Mouse (Mus musculus): ENCODE data around the gene Vgll4. TPM values are rescaled to one million over a fixed set of nuclear protein-coding genes. Genes with fewer than 3 reads are reported as not detected.

The Vgll4 gene
- polyA plus RNA-seq, 1 experiment from 2014 or later = 54.8 TPM

DNA sequence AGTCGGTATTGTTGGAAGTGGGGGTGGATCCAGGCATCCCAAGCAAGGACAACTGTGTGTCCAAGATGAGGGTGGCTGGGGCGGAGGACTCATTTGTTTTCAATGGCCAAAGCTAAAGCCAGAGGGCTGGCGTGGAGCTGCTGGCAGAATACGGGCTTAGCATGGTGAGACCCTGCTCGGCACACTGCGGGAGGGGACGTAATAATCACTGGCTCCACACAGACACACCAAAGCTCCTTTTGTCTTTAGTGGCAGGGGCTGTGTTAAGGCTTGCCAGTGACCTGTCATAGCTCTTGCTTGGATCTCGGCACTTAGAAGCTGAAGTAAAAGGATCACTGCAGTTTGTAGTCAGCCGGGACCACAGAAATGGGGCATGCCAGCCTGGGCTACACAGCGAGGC, 69.6 kb downstream of the Vgll4 start:
- Histone ChIP-seq H3K36me3 (ENCODE audit: control insufficient read depth, insufficient read depth, low read length) (no peaks in the 10 kb centered on the region), H3K9me3 (ENCODE audit: control insufficient read depth, low read length) (no peaks in the 10 kb centered on the region; the same call in 1 of the 2 replicates), H3K4me2 (peak overlapping the region; percentile 21; the same call in 1 of the 2 replicates), H3K27me3 (ENCODE audit: control insufficient read depth, insufficient read depth, low read length) (no peaks in the 10 kb centered on the region), H3K4me3 (ENCODE audit: low read depth, low read length) (no peak overlapping the region), H3K9ac (ENCODE audit: low read length) (no peak overlapping the region), H3K27ac (ENCODE audit: low read depth, low read length) (peak overlapping the region; percentile 12; the same call in 1 of the 2 replicates), H3K4me1 (ENCODE audit: control insufficient read depth, insufficient read depth, low read length) (peaks cover 44% of the 10 kb centered on the region)
- WGBS = 24% methylated on average over 10 of the region's 10 CpGs
- ATAC-seq (ENCODE audit: low FRiP score) = no peak
- DNase-seq (ENCODE audit: low spot score, missing footprints) = peak; percentile 84

DNA sequence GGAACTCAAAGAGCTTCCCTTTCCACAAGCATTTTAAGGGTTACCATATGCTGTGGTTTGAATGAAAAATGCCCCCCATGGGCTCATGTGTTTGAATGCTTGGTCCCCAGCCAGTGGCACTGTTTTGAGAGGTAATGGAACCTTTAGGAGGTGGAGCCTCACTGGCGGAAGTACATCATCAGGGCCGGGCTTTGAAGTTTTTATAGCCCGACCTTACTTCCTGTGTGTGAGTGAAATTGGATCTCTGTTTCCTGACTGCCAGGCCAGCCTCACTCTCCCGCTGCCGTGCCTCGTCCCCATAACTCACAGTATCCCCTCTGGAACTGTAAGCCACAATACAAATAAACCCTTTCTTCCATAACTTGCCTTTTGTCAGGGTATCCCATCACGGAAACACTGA, 70.1 kb downstream of the Vgll4 start:
- Histone ChIP-seq H3K27me3 (ENCODE audit: control insufficient read depth, insufficient read depth, low read length) (no peaks in the 10 kb centered on the region), H3K4me3 (ENCODE audit: low read depth, low read length) (no peak overlapping the region), H3K9ac (ENCODE audit: low read length) (no peak overlapping the region), H3K36me3 (ENCODE audit: control insufficient read depth, insufficient read depth, low read length) (no peaks in the 10 kb centered on the region), H3K9me3 (ENCODE audit: control insufficient read depth, low read length) (no peaks in the 10 kb centered on the region; the same call in 1 of the 2 replicates), H3K4me2 (peak overlapping the region; percentile 5; the same call in 1 of the 2 replicates), H3K27ac (ENCODE audit: low read depth, low read length) (no peak overlapping the region), H3K4me1 (ENCODE audit: control insufficient read depth, insufficient read depth, low read length) (peaks cover 44% of the 10 kb centered on the region)
- WGBS = 47% methylated on average over 7 of the region's 7 CpGs
- DNase-seq (ENCODE audit: low spot score, missing footprints) (peak; percentile 82), ATAC-seq (ENCODE audit: low FRiP score) (no peak)

DNA sequence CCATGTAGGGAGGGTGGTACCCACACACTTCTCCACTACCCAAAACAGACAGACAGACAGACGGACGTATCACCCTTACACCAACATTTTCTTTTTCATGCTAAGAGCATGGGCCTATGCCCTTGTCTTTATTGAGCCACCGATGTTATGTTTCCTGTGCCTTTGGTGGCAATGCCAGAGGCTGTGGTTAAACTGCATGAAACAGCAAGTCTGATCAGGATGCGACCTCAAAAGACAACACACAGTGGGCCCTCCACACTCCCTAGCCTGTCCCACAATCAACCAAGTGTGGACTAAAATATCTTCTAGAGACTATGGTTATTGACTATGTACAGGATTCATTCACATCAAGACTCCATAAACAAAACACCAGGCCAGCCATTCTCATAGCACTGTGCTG, 70.8 kb downstream of the Vgll4 start:
- Histone ChIP-seq H3K27me3 (ENCODE audit: control insufficient read depth, insufficient read depth, low read length) (no peaks in the 10 kb centered on the region), H3K27ac (ENCODE audit: low read depth, low read length) (no peak overlapping the region), H3K9me3 (ENCODE audit: control insufficient read depth, low read length) (no peaks in the 10 kb centered on the region; the same call in 1 of the 2 replicates), H3K4me2 (no peak overlapping the region), H3K4me1 (ENCODE audit: control insufficient read depth, insufficient read depth, low read length) (peaks cover 42% of the 10 kb centered on the region), H3K4me3 (ENCODE audit: low read depth, low read length) (no peak overlapping the region), H3K9ac (ENCODE audit: low read length) (no peak overlapping the region), H3K36me3 (ENCODE audit: control insufficient read depth, insufficient read depth, low read length) (no peaks in the 10 kb centered on the region)
- ATAC-seq (ENCODE audit: low FRiP score) (no peak), DNase-seq (ENCODE audit: low spot score, missing footprints) (no peak)
- WGBS = 91% methylated on average over 4 of the region's 4 CpGs

DNA sequence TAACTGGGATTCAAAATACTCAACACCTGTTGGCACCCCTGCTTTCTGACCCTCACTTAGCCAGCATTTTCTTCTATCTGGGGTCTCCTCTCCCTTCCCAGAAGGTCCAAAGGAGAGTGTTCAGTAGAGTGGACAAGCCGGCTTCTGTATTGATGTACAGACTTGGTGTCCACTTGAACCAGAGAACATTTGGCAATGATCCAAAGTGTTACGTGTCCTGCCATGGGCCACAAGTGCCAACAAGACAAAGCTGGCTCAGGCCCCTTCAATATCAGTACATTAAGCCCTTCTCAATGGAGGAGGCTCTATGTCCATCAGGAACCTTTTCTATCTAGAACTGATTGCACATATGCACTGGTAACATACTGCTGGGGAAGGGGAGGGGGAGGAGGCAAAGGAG, 73.5 kb downstream of the Vgll4 start:
- H3K9ac ChIP-seq (ENCODE audit: low read length) = no peak overlapping the region
- no peak overlapping the region for H3K27ac ChIP-seq (ENCODE audit: low read depth, low read length)
- DNase-seq (ENCODE audit: low spot score, missing footprints) (no peak), ATAC-seq (ENCODE audit: low FRiP score) (no peak)
- H3K4me3 ChIP-seq (ENCODE audit: low read depth, low read length) = no peak overlapping the region
- no peaks in the 10 kb centered on the region; the same call in 1 of the 2 replicates for H3K9me3 ChIP-seq (ENCODE audit: control insufficient read depth, low read length)
- no peak overlapping the region for H3K4me2 ChIP-seq
- no peaks in the 10 kb centered on the region for H3K36me3 ChIP-seq (ENCODE audit: control insufficient read depth, insufficient read depth, low read length)
- H3K4me1 ChIP-seq (ENCODE audit: control insufficient read depth, insufficient read depth, low read length) = peaks cover 44% of the 10 kb centered on the region
- 98% methylated on average over 2 of the region's 2 CpGs for WGBS
- H3K27me3 ChIP-seq (ENCODE audit: control insufficient read depth, insufficient read depth, low read length) = no peaks in the 10 kb centered on the region

DNA sequence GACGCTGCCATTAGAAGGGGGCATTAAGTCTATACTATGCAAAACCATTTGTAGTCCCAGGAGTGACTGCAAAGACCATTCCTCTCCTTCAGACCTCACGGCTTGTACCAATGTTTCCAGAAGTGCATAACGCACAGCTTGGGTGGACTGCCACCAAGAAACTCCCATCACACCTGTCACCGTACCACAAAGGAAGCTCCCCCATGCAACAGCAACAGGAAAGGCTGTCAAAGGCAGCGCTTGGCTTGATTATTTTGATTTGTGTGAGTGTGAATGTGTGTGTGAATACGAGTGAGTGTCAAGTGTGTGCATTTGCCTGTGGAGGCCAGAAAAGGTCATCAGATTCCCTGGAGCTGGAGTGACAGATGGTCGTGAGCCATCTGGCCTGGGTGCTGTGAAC, 74.6 kb downstream of the Vgll4 start:
- Histone ChIP-seq H3K4me2 (no peak overlapping the region), H3K36me3 (ENCODE audit: control insufficient read depth, insufficient read depth, low read length) (no peaks in the 10 kb centered on the region), H3K27me3 (ENCODE audit: control insufficient read depth, insufficient read depth, low read length) (no peaks in the 10 kb centered on the region), H3K4me3 (ENCODE audit: low read depth, low read length) (no peak overlapping the region), H3K27ac (ENCODE audit: low read depth, low read length) (no peak overlapping the region), H3K9ac (ENCODE audit: low read length) (no peak overlapping the region), H3K4me1 (ENCODE audit: control insufficient read depth, insufficient read depth, low read length) (peaks cover 43% of the 10 kb centered on the region), H3K9me3 (ENCODE audit: control insufficient read depth, low read length) (no peaks in the 10 kb centered on the region; the same call in 1 of the 2 replicates)
- DNase-seq (ENCODE audit: low spot score, missing footprints) (no peak), ATAC-seq (ENCODE audit: low FRiP score) (no peak)
- 95% methylated on average over 7 of the region's 7 CpGs for WGBS

DNA sequence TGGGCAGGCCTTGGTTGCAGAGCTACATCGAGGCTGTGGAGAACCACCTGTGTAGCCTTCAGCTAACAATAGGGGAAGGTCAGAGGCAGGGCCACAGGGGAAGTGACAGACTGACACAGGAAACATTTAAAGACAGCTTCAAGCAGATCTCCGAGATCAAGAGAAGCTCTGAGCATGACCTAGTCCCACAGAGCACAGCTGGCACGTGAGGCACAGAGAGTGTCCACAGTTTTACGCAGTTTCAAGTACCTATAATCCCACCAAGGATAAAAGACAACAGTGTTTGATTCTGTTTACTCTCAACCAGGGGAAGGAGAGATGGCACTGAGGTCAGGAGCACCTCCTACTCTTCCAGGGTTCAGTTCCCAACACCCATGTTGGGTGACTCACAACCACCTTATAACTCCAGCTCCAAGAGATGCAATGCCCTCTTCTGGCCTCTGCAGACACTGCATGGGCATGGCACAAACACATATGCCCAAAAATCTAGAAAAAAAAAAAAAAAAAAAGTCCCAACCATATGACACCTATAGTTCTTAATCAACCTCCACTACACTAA, 75.2 kb downstream of the Vgll4 start:
- WGBS = 70% methylated on average over 4 of the region's 4 CpGs
- H3K4me2 ChIP-seq = no peak overlapping the region
- ATAC-seq (ENCODE audit: low FRiP score) (no peak), DNase-seq (ENCODE audit: low spot score, missing footprints) (no peak)
- no peak overlapping the region for H3K4me3 ChIP-seq (ENCODE audit: low read depth, low read length)
- no peak overlapping the region for H3K27ac ChIP-seq (ENCODE audit: low read depth, low read length)
- no peaks in the 10 kb centered on the region for H3K27me3 ChIP-seq (ENCODE audit: control insufficient read depth, insufficient read depth, low read length)
- H3K9me3 ChIP-seq (ENCODE audit: control insufficient read depth, low read length) = no peaks in the 10 kb centered on the region; the same call in 1 of the 2 replicates
- H3K9ac ChIP-seq (ENCODE audit: low read length) = no peak overlapping the region
- H3K4me1 ChIP-seq (ENCODE audit: control insufficient read depth, insufficient read depth, low read length) = peaks cover 42% of the 10 kb centered on the region
- H3K36me3 ChIP-seq (ENCODE audit: control insufficient read depth, insufficient read depth, low read length) = no peaks in the 10 kb centered on the region

DNA sequence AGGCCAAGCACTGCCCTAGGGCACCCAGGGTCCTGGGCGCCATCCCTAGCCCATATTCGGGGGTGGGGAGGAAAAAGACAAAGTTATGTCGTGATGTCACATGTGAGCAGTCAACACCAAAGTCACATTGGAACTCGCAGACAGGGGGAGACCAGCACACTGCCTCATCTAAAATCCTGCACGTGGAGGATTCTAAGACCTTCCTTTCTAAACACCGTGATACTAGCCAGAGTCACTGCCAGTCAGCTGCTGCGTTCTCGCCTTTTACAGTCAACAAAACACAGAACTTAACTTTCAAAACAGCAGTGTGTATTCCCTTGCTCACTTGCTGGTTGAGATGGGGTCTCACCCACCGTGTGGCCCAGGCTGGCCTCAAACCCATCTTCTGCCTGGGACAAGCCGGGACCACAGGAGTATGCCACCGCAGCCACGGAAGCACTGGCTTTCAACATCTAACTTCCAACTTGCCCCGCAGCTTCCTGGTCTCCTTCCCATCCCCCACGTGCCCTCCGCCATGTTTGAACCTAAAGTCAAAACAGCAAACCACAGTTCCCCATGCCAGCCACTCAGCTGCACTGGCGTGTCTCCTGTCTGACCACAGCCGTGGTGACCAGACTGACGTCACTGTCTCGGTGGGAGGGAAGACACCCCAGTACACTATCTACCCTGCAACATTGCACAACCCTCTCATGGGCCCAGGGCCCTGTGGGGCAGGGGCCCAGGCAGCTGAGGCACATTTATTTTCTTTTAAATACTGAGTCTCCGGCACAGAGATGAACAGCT, 76.2 kb downstream of the Vgll4 start:
- Histone ChIP-seq H3K4me3 (ENCODE audit: low read depth, low read length) (no peak overlapping the region), H3K9ac (ENCODE audit: low read length) (no peak overlapping the region), H3K27me3 (ENCODE audit: control insufficient read depth, insufficient read depth, low read length) (no peaks in the 10 kb centered on the region), H3K4me1 (ENCODE audit: control insufficient read depth, insufficient read depth, low read length) (peaks cover 46% of the 10 kb centered on the region), H3K27ac (ENCODE audit: low read depth, low read length) (no peak overlapping the region; the same call in 1 of the 2 replicates), H3K9me3 (ENCODE audit: control insufficient read depth, low read length) (no peaks in the 10 kb centered on the region; the same call in 1 of the 2 replicates), H3K4me2 (no peak overlapping the region; the same call in 1 of the 2 replicates), H3K36me3 (ENCODE audit: control insufficient read depth, insufficient read depth, low read length) (no peaks in the 10 kb centered on the region)
- DNase-seq (ENCODE audit: low spot score, missing footprints) (no peak), ATAC-seq (ENCODE audit: low FRiP score) (no peak)
- WGBS = 74% methylated on average over 20 of the region's 20 CpGs

DNA sequence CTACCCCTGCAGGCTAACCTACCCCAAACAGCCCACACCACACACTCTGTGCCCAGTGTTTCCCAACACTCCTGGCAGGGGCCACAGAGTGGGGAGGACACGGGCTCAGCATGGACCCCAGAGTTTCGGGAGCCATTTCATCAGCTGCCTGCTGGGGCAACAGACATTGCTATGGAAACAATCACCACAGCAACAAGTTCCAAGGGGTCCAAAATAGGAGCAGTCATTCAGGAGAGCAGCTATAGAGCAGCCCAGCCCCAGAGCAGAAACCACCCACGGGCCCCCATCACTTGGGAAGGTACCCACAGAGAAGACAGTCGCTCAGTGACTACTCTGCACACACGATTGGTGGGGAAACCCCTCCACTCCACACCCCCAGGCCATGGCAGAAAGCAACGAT, 77.4 kb downstream of the Vgll4 start:
- Histone ChIP-seq H3K27ac (ENCODE audit: low read depth, low read length) (no peak overlapping the region), H3K4me1 (ENCODE audit: control insufficient read depth, insufficient read depth, low read length) (peaks cover 50% of the 10 kb centered on the region), H3K9ac (ENCODE audit: low read length) (peak overlapping the region; percentile 30), H3K9me3 (ENCODE audit: control insufficient read depth, low read length) (no peaks in the 10 kb centered on the region; the same call in 1 of the 2 replicates), H3K27me3 (ENCODE audit: control insufficient read depth, insufficient read depth, low read length) (no peaks in the 10 kb centered on the region), H3K36me3 (ENCODE audit: control insufficient read depth, insufficient read depth, low read length) (no peaks in the 10 kb centered on the region), H3K4me2 (peak overlapping the region; percentile 31; the same call in 1 of the 2 replicates), H3K4me3 (ENCODE audit: low read depth, low read length) (no peak overlapping the region)
- DNase-seq (ENCODE audit: low spot score, missing footprints) (peak; percentile 95), ATAC-seq (ENCODE audit: low FRiP score) (peak; percentile 53)
- WGBS = 19% methylated on average over 6 of the region's 6 CpGs

DNA sequence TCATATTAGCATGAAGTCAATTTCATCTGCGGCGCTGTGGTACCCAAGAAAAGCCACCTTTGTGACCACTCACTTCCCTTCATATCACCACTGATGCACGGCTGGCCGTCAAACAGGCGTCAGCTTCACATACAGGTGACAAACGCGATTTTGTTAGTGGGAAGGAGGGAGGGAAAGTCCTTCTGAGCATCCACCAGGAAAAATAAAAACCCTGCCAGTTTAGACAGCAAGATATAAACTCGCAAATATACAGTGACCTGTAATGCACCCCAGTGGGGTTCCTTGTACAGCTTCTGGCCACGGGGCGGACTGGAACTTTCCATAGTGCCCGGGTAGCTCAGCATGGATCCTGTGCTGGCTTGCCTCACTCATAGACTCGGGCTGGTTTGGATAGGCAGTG, 78.0 kb downstream of the Vgll4 start:
- H3K4me1 ChIP-seq (ENCODE audit: control insufficient read depth, insufficient read depth, low read length) = peaks cover 52% of the 10 kb centered on the region
- no peak for ATAC-seq (ENCODE audit: low FRiP score)
- 58% methylated on average over 12 of the region's 12 CpGs for WGBS
- H3K9me3 ChIP-seq (ENCODE audit: control insufficient read depth, low read length) = no peaks in the 10 kb centered on the region; the same call in 1 of the 2 replicates
- H3K36me3 ChIP-seq (ENCODE audit: control insufficient read depth, insufficient read depth, low read length) = no peaks in the 10 kb centered on the region
- no peaks in the 10 kb centered on the region for H3K27me3 ChIP-seq (ENCODE audit: control insufficient read depth, insufficient read depth, low read length)
- H3K4me3 ChIP-seq (ENCODE audit: low read depth, low read length) = no peak overlapping the region
- no peak overlapping the region for H3K4me2 ChIP-seq
- H3K9ac ChIP-seq (ENCODE audit: low read length) = no peak overlapping the region
- DNase-seq (ENCODE audit: low spot score, missing footprints) = no peak
- no peak overlapping the region for H3K27ac ChIP-seq (ENCODE audit: low read depth, low read length)

Measured in midbrain, embryonic 11.5 days (tissue).